Mouse (Mus musculus) WW6 (cell line): ENCODE data around the gene Skor1.

Experiments used
- DNase-seq: peaks from one replicate; pipeline ENCODE4 v3.0.0-alpha.2; 2013; ENCODE audit warnings: low read depth, low spot score

The Skor1 gene

GRCm38 (mm10) chr9:63092567-63092966 lies 56.2 kb downstream of the Skor1 start:
- DNase-seq: no peak

- DNase-seq: no peak
Observed at GRCm38 (mm10) chr9:63091971-63092528, 56.7 kb downstream of the Skor1 start.

GRCm38 (mm10) chr9:63091101-63091921 lies 57.5 kb downstream of the Skor1 start:
- DNase-seq: no peak

GRCm38 (mm10) chr9:63089141-63089540 lies 59.6 kb downstream of the Skor1 start:
- DNase-seq: no peak
